Mouse (Mus musculus) olfactory bulb, adult 2 months (tissue): ENCODE measurements around the gene Irf7.

Source experiments
- CTCF ChIP-seq: fragments of 200-500 bp; IDR thresholded peaks from 2 replicates; pipeline ENCODE4 v1.5.1; 2012; ENCODE audit warnings: low read depth, mild to moderate bottlenecking, low read length, moderate library complexity; ENCODE audit not compliant: insufficient read depth
- POLR2A ChIP-seq: fragments of 200-500 bp; IDR thresholded peaks from 2 replicates; pipeline ENCODE4 v1.6.1; 2012; ENCODE audit warnings: mild to moderate bottlenecking, low read depth, low read length, moderate library complexity; ENCODE audit not compliant: insufficient read depth

DNA sequence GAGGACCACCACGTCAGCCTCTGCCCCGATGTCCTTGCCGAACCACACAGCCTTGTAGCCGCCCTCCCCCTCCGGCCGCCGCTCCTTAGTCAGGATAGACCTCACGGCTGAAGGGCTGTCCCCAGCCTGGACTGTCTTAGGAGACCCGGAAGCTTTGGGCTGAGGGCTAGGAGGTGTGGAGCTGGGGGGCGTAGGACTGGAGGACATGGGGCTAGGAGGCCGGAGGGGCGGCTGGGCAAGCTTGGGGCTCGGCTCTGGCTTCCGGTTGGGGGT lies 2.9 kb upstream of the Irf7 start:
- TF ChIP-seq POLR2A (no peak), CTCF (no peak)
